Mouse (Mus musculus) lung, postnatal 0 days (tissue): ENCODE measurements around the gene Dclre1c. TPM values are rescaled to one million over a fixed set of nuclear protein-coding genes. Genes with fewer than 3 reads are reported as not detected.
"Not testable (repeated sequence)": the region's sequence is repeated elsewhere in the genome, so short reads cannot be mapped to it uniquely, and the experiment has no call there.

ENCODE experiments used
- ATAC-seq: fragments of 200-750 bp; cut with Nextera tagmentation; 2 replicates; pipeline ENCODE4 v1.8.0; 2017; ENCODE audit warnings: moderate library complexity
- DNase-seq: peaks from one replicate; pipeline ENCODE4 v3.0.0-alpha.2; 2016; ENCODE audit warnings: low spot score
- H3K27ac ChIP-seq: fragments of 300-500 bp; sonication (generic); 2 replicates; pipeline ENCODE4 v1.5.1; 2014; ENCODE audit warnings: antibody characterized with exemption, mild to moderate bottlenecking, low read length, mixed read lengths
- H3K27me3 ChIP-seq: fragments of 300-500 bp; sonication (generic); replicated peaks from 2 replicates; pipeline ENCODE4 v1.6.1; 2014; ENCODE audit warnings: low read length, mixed read lengths; ENCODE audit not compliant: insufficient read depth
- H3K36me3 ChIP-seq: fragments of 300-500 bp; sonication (generic); 2 replicates; pipeline ENCODE4 v1.6.1; 2014; ENCODE audit warnings: low read length, mixed read lengths; ENCODE audit not compliant: insufficient read depth
- H3K4me1 ChIP-seq: fragments of 300-500 bp; sonication (generic); 2 replicates; pipeline ENCODE4 v1.6.1; 2014; ENCODE audit warnings: antibody characterized with exemption, low read depth, low read length, mixed read lengths; ENCODE audit not compliant: insufficient read depth
- H3K4me2 ChIP-seq: fragments of 300-500 bp; sonication (generic); replicated peaks from 2 replicates; pipeline ENCODE4 v1.6.1; 2014; ENCODE audit warnings: low read depth, mild to moderate bottlenecking, low read length, moderate library complexity, mixed read lengths
- H3K4me3 ChIP-seq: fragments of 300-500 bp; sonication (generic); 2 replicates; pipeline ENCODE4 v1.5.1; 2014; ENCODE audit warnings: low read depth, low read length
- H3K9ac ChIP-seq: fragments of 300-500 bp; sonication (generic); replicated peaks from 2 replicates; pipeline ENCODE4 v1.6.1; 2014; ENCODE audit warnings: low read depth, mild to moderate bottlenecking
- H3K9me3 ChIP-seq: fragments of 300-500 bp; sonication (generic); 2 replicates; pipeline ENCODE4 v1.6.1; 2016; ENCODE audit warnings: low read length, mixed read lengths
- CTCF ChIP-seq: IDR thresholded peaks from 2 replicates; pipeline ENCODE4 v1.5.1; 2016; ENCODE audit warnings: antibody characterized with exemption, mild to moderate bottlenecking
- EP300 ChIP-seq: IDR thresholded peaks from 2 replicates; pipeline ENCODE4 v1.6.1; 2016; ENCODE audit warnings: antibody characterized with exemption, mild to moderate bottlenecking, control low read depth
- WGBS: fragments of 180-500 bp; shearing (Covaris S2); extraction: QIAGEN DNeasy Blood & Tissue Kit; methylation state at CpG from one replicate; pipeline ENCODE4 v1.1.7; 2014; 5-methylcytosine and 5-hydroxymethylcytosine counted together
- polyA plus RNA-seq: library from polyadenylated mRNA; unstranded; fragments of >200 nt; fragmentation: Nextera tagmentation; extraction: Ambion mirVana; gene quantifications from 2 replicates; pipeline ENCODE4 v1.2.1, GENCODE M21; 2015

Gene Dclre1c
- 3.0 and 4.0 TPM in 2 replicates for polyA plus RNA-seq

GRCm38 (mm10) chr2:3423841-3424578 is at the start of gene Dclre1c:
TSS of gene Dclre1c (plus strand) at chr2:3424131.
- Histone ChIP-seq H3K27me3 (no peaks in the 10 kb centered on the region), H3K9me3 (no peaks in the 10 kb centered on the region), H3K9ac (peak within 1 kb of the TSS; percentile 49), H3K4me3 (peak within 1 kb of the TSS; percentile 63), H3K36me3 (no peaks in the 10 kb centered on the region), H3K4me1 (no peaks in the 10 kb centered on the region; the same call in 1 of the 2 replicates), H3K4me2 (peak within 1 kb of the TSS; percentile 92), H3K27ac (no peak within 1 kb of the TSS; the same call in 1 of the 2 replicates)
- under 1% methylated on average over 29 of the region's 29 CpGs for WGBS
- DNase-seq (peak; percentile 97), ATAC-seq (peak; percentile 98)
- TF ChIP-seq EP300 (no peak), CTCF (no peak)

- Histone ChIP-seq H3K9ac (no peak overlapping the region), H3K4me3 (no peak overlapping the region), H3K36me3 (no peaks in the 10 kb centered on the region), H3K4me2 (no peak overlapping the region), H3K4me1 (no peaks in the 10 kb centered on the region), H3K27ac (no peak overlapping the region), H3K9me3 (no peaks in the 10 kb centered on the region), H3K27me3 (no peaks in the 10 kb centered on the region)
- DNase-seq (no peak), ATAC-seq (no peak)
- no peak for TF ChIP-seq CTCF
- no peak for TF ChIP-seq EP300
- 81% methylated on average over 6 of the region's 6 CpGs for WGBS
Observed at GRCm38 (mm10) chr2:3387105-3387860, 36.6 kb upstream of the Dclre1c start.

- no peaks in the 10 kb centered on the region for H3K27me3 ChIP-seq
- H3K4me2 ChIP-seq = no peak overlapping the region
- no peak for TF ChIP-seq CTCF
- TF ChIP-seq EP300 = no peak
- no peaks in the 10 kb centered on the region for H3K4me1 ChIP-seq
- H3K9me3 ChIP-seq = no peaks in the 10 kb centered on the region
- no peak overlapping the region for H3K9ac ChIP-seq
- 73% methylated on average over 2 of the region's 2 CpGs for WGBS
- H3K27ac ChIP-seq = no peak overlapping the region
- no peaks in the 10 kb centered on the region for H3K36me3 ChIP-seq
- DNase-seq (no peak), ATAC-seq (no peak)
- no peak overlapping the region for H3K4me3 ChIP-seq
Observed at GRCm38 (mm10) chr2:3391945-3392344, 32.0 kb upstream of the Dclre1c start.

- not testable (repeated sequence) for H3K36me3 ChIP-seq, H3K4me1 ChIP-seq, H3K4me3 ChIP-seq, H3K27me3 ChIP-seq, H3K27ac ChIP-seq, H3K9me3 ChIP-seq, ATAC-seq, DNase-seq, H3K4me2 ChIP-seq, H3K9ac ChIP-seq
- WGBS = 58% methylated on average over 10 of the region's 10 CpGs
Observed at GRCm38 (mm10) chr2:3397110-3397509, 26.8 kb upstream of the Dclre1c start, which contains the start of gene Olah. TSS of gene Olah (minus strand) at chr2:3397210.

- no peak for TF ChIP-seq CTCF
- TF ChIP-seq EP300 = no peak
- no peaks in the 10 kb centered on the region for H3K4me1 ChIP-seq
- no peaks in the 10 kb centered on the region for H3K27me3 ChIP-seq
- WGBS = 81% methylated on average over 4 of the region's 4 CpGs
- ATAC-seq = no peak
- no peak overlapping the region for H3K4me2 ChIP-seq
- no peaks in the 10 kb centered on the region for H3K36me3 ChIP-seq
- H3K27ac ChIP-seq = no peak overlapping the region
- DNase-seq = no peak
- H3K4me3 ChIP-seq = no peak overlapping the region
- no peak overlapping the region for H3K9ac ChIP-seq
- H3K9me3 ChIP-seq = no peaks in the 10 kb centered on the region
Observed at GRCm38 (mm10) chr2:3405981-3406380, 17.9 kb upstream of the Dclre1c start.

GRCm38 (mm10) chr2:3407756-3408155 is 16.2 kb upstream of the Dclre1c start:
- H3K9ac ChIP-seq = no peak overlapping the region
- ATAC-seq (no peak), DNase-seq (no peak)
- H3K4me2 ChIP-seq = no peak overlapping the region
- no peaks in the 10 kb centered on the region for H3K4me1 ChIP-seq
- H3K9me3 ChIP-seq = no peaks in the 10 kb centered on the region
- H3K4me3 ChIP-seq = no peak overlapping the region
- H3K27ac ChIP-seq = no peak overlapping the region
- no peak for TF ChIP-seq EP300
- TF ChIP-seq CTCF = no peak
- no peaks in the 10 kb centered on the region for H3K36me3 ChIP-seq
- H3K27me3 ChIP-seq = no peaks in the 10 kb centered on the region
- 59% methylated on average over 7 of the region's 7 CpGs for WGBS
